Mouse (Mus musculus): Measurements from ENCODE around the gene Acot6.

The Acot6 gene

DNA sequence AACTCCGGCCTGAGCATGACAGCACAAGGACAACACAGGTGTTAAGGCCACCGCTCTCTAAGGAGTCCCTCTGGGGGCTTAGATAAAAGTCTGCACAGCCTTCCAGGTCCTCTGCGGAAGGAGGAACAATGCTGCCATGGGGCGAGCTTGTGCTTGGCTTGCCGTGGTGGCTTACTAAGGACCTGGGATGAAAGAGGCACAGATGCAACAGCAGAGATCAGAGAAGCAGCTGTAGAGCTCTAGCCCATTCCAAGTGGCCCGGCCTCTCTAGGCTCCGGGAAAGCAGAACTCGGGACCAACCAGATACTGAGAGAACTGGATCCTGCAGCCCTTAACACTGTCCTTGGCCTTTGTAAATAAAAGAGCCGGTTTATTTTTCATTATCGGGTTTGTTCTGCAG is 51.5 kb downstream of the Acot6 start:
- DNase-seq (ENCODE audit: low read depth in 1 of 2, low spot score in 2 of 2), result no peak

DNA sequence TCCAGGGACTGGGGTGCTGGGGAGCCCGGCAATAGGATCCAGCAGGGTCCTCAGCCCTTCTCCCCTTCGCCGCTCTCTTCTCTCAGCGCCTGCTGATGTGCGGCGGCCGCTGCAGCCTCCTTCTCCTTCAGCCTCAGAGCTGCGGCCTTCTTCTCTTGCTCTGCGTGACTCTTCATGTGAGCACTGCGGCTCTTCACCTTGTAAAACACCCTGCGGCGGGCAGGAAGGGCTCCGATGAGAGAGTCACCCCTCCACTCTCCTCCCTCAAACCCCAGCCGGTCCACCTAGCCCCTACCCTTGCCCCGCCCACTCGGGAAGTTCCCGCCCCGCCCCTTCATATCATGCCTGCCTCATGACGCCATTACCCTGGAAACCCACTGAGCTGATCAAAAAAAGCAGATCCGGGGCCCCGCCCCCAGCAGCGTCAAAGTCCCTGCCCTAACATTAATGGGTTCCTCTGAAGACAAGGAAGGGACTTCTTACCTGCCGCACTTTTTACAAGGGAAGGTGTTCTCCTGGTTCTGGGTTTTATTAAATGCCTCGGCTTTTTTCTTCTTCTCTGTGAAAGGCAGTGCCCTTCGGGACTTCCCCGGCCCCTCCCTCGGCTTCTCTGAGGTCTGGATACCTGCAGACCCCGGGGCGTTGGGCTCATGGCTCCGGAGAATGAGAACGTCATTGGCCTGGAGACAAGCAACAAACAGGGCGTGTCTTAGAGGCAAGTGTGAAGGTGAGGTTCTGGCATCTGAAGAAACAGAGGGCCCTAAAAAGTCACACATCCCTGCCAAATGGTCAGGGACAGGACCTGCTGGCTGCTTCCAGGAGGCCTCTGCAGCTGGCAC is 52.1 kb downstream of the Acot6 start:
- no peak for DNase-seq (ENCODE audit: low read depth in 1 of 2, low spot score in 2 of 2)

DNA sequence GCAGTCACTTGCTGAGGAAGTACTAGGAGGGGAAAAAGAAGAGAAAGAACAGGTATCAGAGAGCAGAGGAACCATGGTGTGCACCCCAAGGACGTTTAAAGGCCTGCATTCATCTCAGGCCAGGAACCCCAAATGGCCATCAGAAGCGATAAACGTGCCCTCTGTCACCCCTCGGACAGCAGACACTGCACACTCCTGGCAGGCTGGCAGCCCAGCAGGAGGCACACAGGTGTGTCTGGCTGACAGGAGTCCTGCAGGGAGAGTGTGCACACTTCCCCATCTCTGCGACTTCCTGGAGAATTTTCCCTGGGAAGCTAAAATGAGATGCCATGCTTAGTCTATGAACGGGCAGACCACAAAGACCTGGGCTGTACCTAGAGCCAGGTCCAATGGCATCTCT is 53.0 kb downstream of the Acot6 start:
- no peak for DNase-seq (ENCODE audit: low read depth in 1 of 2, low spot score in 2 of 2)

DNA sequence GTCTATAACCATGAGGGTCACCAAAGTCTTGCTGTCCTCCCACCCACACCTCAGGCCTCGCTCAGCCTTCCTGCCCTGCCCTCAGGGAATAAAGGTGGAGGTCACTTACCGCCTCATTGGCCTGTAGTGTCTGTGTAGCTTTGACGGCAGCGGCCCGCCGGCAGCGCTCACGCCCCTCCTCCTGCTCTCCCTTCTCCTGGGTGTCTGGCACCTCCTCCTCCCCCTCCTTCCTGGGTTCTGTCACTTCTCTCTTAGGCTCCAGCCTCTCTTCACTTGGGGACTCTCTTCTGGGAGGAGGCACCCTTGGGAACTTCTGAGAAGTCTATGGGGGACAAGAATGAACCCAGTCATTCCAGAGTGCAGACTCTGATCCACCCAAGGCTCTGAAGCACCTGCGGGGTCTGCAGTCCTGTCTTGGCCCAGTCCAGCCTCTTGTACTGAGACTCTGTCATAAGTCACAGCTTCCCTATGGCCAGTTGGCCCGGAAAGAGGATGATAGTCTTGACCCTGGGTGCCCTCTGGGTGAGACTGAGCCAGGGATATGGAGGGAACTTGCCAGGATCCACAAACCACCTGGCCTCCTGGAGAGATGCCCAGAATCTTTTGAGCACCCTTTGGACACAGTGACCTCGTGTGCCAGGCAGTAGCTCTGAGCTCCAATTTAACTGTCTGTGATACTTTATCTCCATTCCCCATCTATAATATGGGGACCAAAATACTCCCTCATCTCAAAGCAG is 54.5 kb downstream of the Acot6 start:
- no peak for DNase-seq (ENCODE audit: low read depth in 1 of 2, low spot score in 2 of 2)

DNA sequence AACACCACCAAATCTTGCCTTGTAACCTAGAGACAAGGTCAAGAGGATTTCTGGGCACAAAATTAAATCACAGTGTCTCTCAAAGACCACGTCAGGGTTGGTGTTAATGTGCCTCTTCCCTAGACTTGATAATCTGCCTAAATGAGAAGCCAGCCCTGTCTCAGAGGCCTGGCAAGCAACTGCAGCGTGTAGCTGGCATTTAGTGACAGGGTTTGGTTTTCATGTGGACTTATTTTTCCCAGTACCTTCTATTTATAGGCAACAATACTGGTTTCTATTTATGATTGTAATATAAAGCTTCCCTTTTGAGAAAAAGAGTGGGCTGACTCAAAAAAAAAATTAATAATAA is 55.0 kb downstream of the Acot6 start:
- DNase-seq (ENCODE audit: low read depth in 1 of 2, low spot score in 2 of 2), result no peak

DNA sequence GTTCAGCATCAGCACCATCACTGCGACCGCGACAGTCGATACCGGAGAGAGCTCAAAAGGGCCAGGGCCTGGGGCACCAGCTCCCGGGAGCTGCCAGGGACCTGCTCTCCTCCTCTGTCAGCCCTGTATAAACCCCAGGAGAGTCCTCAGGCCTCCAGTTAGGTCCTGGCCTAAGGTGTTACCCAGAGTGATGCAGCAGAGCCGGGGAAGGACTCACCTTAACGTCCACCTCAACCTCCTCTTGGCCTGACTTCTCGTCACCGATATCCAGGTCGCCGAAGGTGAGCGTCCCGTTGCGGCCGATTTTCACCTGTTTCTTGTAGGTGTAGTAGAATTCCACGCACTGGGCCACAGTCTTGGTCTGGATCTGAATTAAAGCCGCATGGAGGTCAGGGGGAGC is 55.8 kb downstream of the Acot6 start:
- no peak for DNase-seq (ENCODE audit: low read depth in 1 of 2, low spot score in 2 of 2)

DNA sequence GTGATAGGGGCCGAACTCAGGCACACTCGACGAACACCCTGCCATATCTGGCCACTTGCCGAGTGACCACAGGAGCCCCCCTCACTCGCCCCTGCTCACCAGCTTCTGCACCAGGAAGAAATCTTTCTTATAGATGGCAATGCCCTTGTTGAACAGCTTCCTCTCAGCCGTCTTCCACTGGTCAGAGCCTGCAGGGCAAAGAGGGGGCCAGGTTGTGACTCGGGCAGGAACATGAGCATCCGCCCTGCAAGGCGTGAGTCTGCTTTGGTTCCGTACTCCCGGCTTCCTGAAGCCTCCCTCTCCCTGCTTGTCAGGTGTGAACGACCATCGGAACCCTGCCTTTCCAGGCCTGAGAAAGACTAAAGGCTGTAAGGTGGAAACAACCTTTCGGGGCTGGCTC is 57.7 kb downstream of the Acot6 start:
- no peak for DNase-seq (ENCODE audit: low read depth in 1 of 2, low spot score in 2 of 2)

DNA sequence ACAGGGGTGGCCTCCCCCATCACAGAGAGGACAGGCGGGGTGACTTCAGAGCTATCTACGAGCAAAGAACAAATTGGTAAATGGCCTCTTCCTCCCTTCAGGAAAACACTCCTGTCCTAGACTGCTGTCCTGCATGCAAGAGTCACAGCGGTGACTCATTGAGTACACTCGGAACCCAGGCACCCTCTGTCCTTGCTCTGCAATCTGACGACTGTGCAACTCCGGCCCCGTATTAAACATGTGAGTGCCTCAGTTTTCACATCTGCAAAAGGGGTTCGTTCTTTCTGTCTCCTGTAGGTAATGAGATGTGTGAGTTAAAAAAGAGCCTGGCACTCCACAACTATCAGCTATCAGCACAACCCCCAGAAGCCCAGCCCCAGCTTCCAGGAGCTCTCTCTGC is 60.0 kb downstream of the Acot6 start:
- DNase-seq (ENCODE audit: low read depth in 1 of 2, low spot score in 2 of 2), result no peak

Data from monocyte, adult 2 months (primary cell).